Mouse (Mus musculus) testis, adult 2 months (tissue): ENCODE measurements at regions not wholly inside any gene's neighbourhood (a gene's known extent, or its start where the extent isn't known, plus 50 kb on each side); places are given as distances from the start of the nearest gene placed in this dataset.

ENCODE experiments used
- H3K27ac ChIP-seq: fragments of 200-500 bp; 2 replicates; pipeline ENCODE4 v1.5.1; 2012; ENCODE audit warnings: low read depth, low read length; ENCODE audit not compliant: control insufficient read depth, insufficient read depth
- H3K27me3 ChIP-seq: fragments of 200-500 bp; 2 replicates; pipeline ENCODE4 v1.6.1; 2012; ENCODE audit warnings: mild to moderate bottlenecking, low read length, moderate library complexity; ENCODE audit not compliant: control insufficient read depth, insufficient read depth
- H3K36me3 ChIP-seq: fragments of 200-500 bp; 2 replicates; pipeline ENCODE4 v1.6.1; 2012; ENCODE audit warnings: mild to moderate bottlenecking, low read length; ENCODE audit not compliant: control insufficient read depth, insufficient read depth
- H3K4me1 ChIP-seq: fragments of 200-500 bp; 2 replicates; pipeline ENCODE4 v1.6.1; 2012; ENCODE audit warnings: low read length; ENCODE audit not compliant: control insufficient read depth, insufficient read depth
- H3K4me3 ChIP-seq: fragments of 200-500 bp; 2 replicates; pipeline ENCODE4 v1.5.1; 2012; ENCODE audit warnings: low read depth, mild to moderate bottlenecking, low read length, moderate library complexity, mixed read lengths; ENCODE audit not compliant: control insufficient read depth
- CTCF ChIP-seq: fragments of 200-500 bp; IDR thresholded peaks from 2 replicates; pipeline ENCODE4 v1.5.1; 2012; ENCODE audit warnings: low read depth, mild to moderate bottlenecking, inconsistent platforms, low read length, moderate library complexity; ENCODE audit not compliant: control insufficient read depth, insufficient read depth, insufficient replicate concordance
- POLR2A ChIP-seq: fragments of 200-500 bp; IDR thresholded peaks from 2 replicates; pipeline ENCODE4 v1.6.1; 2012; ENCODE audit warnings: low read depth, mild to moderate bottlenecking, inconsistent platforms, low read length, moderate library complexity; ENCODE audit not compliant: control insufficient read depth

GRCm38 (mm10) chr3:21403551-21403950 is 672.9 kb upstream of the Tbl1xr1 start:
- H3K4me3 ChIP-seq = no peak overlapping the region
- TF ChIP-seq POLR2A = no peak
- TF ChIP-seq CTCF = no peak
- H3K4me1 ChIP-seq = no peaks in the 10 kb centered on the region
- no peaks in the 10 kb centered on the region for H3K27me3 ChIP-seq
- H3K36me3 ChIP-seq = no peaks in the 10 kb centered on the region
- no peak overlapping the region for H3K27ac ChIP-seq

DNA sequence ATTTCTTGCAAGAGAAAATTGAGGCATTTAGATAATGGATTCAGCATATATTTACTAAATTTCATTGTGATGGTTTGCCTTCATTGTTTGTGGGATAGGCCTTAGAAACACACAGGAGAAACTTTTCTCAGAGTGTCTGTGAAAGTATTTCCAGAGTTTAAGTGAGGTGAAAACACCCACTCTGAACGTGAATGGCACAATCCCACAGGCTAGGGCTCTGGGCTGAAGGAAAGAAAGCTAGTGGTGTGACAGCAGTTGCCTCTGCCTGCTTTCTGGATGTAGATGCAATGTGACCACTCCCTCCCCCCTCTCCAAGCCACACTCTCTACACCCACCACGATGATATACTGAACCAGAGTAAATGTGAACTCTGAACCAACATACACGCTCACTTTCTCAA is 672.4 kb upstream of the Tbl1xr1 start:
- H3K27me3 ChIP-seq = no peaks in the 10 kb centered on the region
- no peaks in the 10 kb centered on the region for H3K36me3 ChIP-seq
- no peak overlapping the region for H3K4me3 ChIP-seq
- H3K27ac ChIP-seq = no peak overlapping the region
- TF ChIP-seq CTCF (no peak), POLR2A (no peak)
- no peaks in the 10 kb centered on the region for H3K4me1 ChIP-seq

GRCm38 (mm10) chr3:21407077-21407476 is 669.4 kb upstream of the Tbl1xr1 start:
- no peak for TF ChIP-seq CTCF
- TF ChIP-seq POLR2A = no peak

DNA sequence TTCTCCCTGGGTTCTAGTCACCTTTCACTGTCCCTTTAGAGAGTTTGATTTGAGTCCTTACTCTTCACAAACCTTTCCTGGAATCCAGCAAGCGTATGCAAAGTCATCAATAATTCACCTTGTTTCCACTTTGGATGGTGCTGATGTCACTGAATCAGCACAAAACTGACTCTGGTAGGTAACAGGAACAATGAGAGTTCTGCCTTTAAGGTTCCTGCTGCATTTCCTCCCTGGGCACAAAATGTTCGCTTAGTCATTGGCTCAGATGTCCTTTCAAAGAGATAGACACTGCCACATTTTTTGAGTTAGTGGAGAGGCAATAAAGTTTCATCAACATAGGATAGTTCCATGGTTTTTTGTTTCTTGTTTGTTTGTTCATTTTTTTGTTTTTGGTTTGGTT is 664.4 kb upstream of the Tbl1xr1 start:
- no peaks in the 10 kb centered on the region for H3K4me1 ChIP-seq
- TF ChIP-seq POLR2A (no peak), CTCF (no peak)
- no peaks in the 10 kb centered on the region for H3K36me3 ChIP-seq

More at GRCm38 (mm10) chr3:21407077-21407476, 669.4 kb upstream of the Tbl1xr1 start:
- Histone ChIP-seq H3K36me3 (no peaks in the 10 kb centered on the region), H3K27ac (no peak overlapping the region), H3K27me3 (no peaks in the 10 kb centered on the region), H3K4me1 (no peaks in the 10 kb centered on the region), H3K4me3 (no peak overlapping the region)

DNA sequence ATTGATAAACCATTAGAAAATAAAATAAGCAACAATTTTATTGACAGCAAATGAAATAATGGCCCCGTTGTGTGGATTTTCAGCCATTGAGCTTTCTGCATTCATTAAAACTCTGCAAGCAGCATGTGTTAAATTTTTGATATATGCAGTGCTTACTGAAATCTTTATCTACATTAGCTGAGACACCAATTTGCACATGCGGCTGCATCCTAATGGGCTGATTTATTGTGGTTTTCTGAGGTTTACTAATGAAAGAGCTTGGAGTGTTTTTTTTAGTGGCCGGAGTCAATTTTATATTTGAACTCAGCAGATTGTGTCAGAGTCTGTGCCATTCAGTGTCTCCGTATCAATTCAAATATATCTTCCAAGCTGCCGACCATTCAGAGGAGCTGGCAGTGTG is 653.3 kb upstream of the Tbl1xr1 start:
- Histone ChIP-seq H3K4me3 (no peak overlapping the region), H3K27me3 (no peaks in the 10 kb centered on the region), H3K27ac (no peak overlapping the region), H3K36me3 (no peaks in the 10 kb centered on the region), H3K4me1 (no peaks in the 10 kb centered on the region)
- TF ChIP-seq CTCF (no peak), POLR2A (no peak)

More for the DNA sequence above, 664.4 kb upstream of the Tbl1xr1 start:
- Histone ChIP-seq H3K27me3 (no peaks in the 10 kb centered on the region), H3K4me3 (no peak overlapping the region), H3K27ac (no peak overlapping the region)

GRCm38 (mm10) chr3:21426538-21426937 is 649.9 kb upstream of the Tbl1xr1 start:
- no peaks in the 10 kb centered on the region for H3K4me1 ChIP-seq
- no peaks in the 10 kb centered on the region for H3K36me3 ChIP-seq
- TF ChIP-seq CTCF = no peak
- no peak for TF ChIP-seq POLR2A

DNA sequence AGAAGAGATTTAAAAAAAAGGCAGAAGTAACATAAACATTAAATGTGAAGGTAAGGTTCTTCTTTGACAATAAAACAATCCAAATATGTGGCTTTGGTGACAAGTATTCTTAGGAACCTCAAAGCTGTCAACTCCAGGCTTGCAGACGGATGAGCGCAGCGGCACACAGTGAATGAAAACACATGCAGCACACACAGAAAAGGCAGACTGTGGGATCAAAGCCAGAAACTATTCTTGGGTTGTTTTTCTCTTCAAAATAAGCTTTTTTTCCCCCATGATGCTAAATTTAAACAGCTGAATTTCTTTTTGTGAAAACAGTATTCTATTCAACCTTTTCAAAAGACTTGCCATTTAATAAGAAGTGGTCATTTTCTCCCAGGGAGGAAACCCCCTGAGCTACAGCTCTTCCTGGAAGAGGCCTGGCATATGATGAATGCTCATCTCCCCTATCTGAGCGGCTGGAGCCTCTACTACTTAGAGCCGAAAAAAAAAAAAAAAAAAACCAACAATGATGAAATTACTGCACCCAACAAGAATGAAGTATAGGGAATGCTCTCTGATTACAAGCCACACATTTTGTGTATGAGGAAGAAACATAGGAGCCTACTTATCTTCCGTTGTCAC is 648.9 kb upstream of the Tbl1xr1 start:
- Histone ChIP-seq H3K4me3 (no peak overlapping the region), H3K27ac (no peak overlapping the region), H3K27me3 (no peaks in the 10 kb centered on the region), H3K36me3 (no peaks in the 10 kb centered on the region), H3K4me1 (no peaks in the 10 kb centered on the region)
- no peak for TF ChIP-seq CTCF
- no peak for TF ChIP-seq POLR2A

More at GRCm38 (mm10) chr3:21426538-21426937, 649.9 kb upstream of the Tbl1xr1 start:
- Histone ChIP-seq H3K4me3 (no peak overlapping the region), H3K27me3 (no peaks in the 10 kb centered on the region), H3K27ac (no peak overlapping the region)

GRCm38 (mm10) chr3:21428120-21428519 is 648.3 kb upstream of the Tbl1xr1 start:
- no peak overlapping the region for H3K27ac ChIP-seq
- no peak overlapping the region for H3K4me3 ChIP-seq
- no peaks in the 10 kb centered on the region for H3K36me3 ChIP-seq
- TF ChIP-seq CTCF (no peak), POLR2A (no peak)
- H3K4me1 ChIP-seq = no peaks in the 10 kb centered on the region
- no peaks in the 10 kb centered on the region for H3K27me3 ChIP-seq
